Mouse (Mus musculus) intestine, embryonic 16.5 days (tissue): Measurements from ENCODE around the gene Unc5c. TPM values are rescaled to one million over a fixed set of nuclear protein-coding genes. Genes with fewer than 3 reads are reported as not detected.

Experiments used
- ATAC-seq: fragments of 200-750 bp; cut with Nextera tagmentation; 2 replicates; pipeline ENCODE4 v1.8.0; 2017; ENCODE audit warnings: moderate TSS enrichment, moderate library complexity
- H3K27ac ChIP-seq: fragments of 300-500 bp; sonication (generic); 2 replicates; pipeline ENCODE4 v1.5.1; 2014; ENCODE audit warnings: mild to moderate bottlenecking, low read length
- H3K27me3 ChIP-seq: fragments of 300-500 bp; sonication (generic); replicated peaks from 2 replicates; pipeline ENCODE4 v1.6.1; 2014; ENCODE audit warnings: low read length, control low read depth, mixed read lengths; ENCODE audit not compliant: control insufficient read depth, insufficient read depth
- H3K36me3 ChIP-seq: fragments of 300-500 bp; sonication (generic); 2 replicates; pipeline ENCODE4 v1.6.1; 2014; ENCODE audit warnings: low read length, control low read depth; ENCODE audit not compliant: control insufficient read depth, insufficient read depth
- H3K4me1 ChIP-seq: fragments of 300-500 bp; sonication (generic); 2 replicates; pipeline ENCODE4 v1.6.1; 2014; ENCODE audit warnings: low read length, control low read depth, mixed read lengths; ENCODE audit not compliant: control insufficient read depth, insufficient read depth
- H3K4me2 ChIP-seq: fragments of 300-500 bp; sonication (generic); 2 replicates; pipeline ENCODE4 v1.6.1; 2014; ENCODE audit warnings: low read depth, low read length, control low read depth
- H3K4me3 ChIP-seq: fragments of 300-500 bp; sonication (generic); 2 replicates; pipeline ENCODE4 v1.5.1; 2014; ENCODE audit warnings: mild to moderate bottlenecking, low read length
- H3K9ac ChIP-seq: fragments of 300-500 bp; sonication (generic); 2 replicates; pipeline ENCODE4 v1.6.1; 2014; ENCODE audit warnings: low read depth, low read length
- H3K9me3 ChIP-seq: fragments of 300-500 bp; sonication (generic); 2 replicates; pipeline ENCODE4 v1.6.1; 2016; ENCODE audit warnings: low read length, control low read depth; ENCODE audit not compliant: control insufficient read depth
- WGBS: fragments of 180-500 bp; shearing (Covaris S2); extraction: QIAGEN DNeasy Blood & Tissue Kit; methylation state at CpG from one replicate; pipeline ENCODE4 v1.1.7; 2014; 5-methylcytosine and 5-hydroxymethylcytosine counted together
- polyA plus RNA-seq: library from polyadenylated mRNA; unstranded; fragments of >200 nt; fragmentation: Nextera tagmentation; extraction: Ambion mirVana; gene quantifications from 2 replicates; pipeline ENCODE4 v1.2.1, GENCODE M21; 2015

Unc5c gene
- polyA plus RNA-seq, 1 experiment from 2014 or later: 5.0 TPM

- Histone ChIP-seq H3K36me3 (no peaks in the 10 kb centered on the region), H3K4me1 (no peaks in the 10 kb centered on the region), H3K27ac (no peak overlapping the region), H3K4me2 (no peak overlapping the region), H3K9me3 (no peaks in the 10 kb centered on the region), H3K9ac (no peak overlapping the region), H3K27me3 (no peaks in the 10 kb centered on the region), H3K4me3 (no peak overlapping the region)
- WGBS: 94% methylated on average over 1 of the region's 1 CpGs
- no peak for ATAC-seq
These were observed 118.2 kb downstream of the Unc5c start for GRCm38 (mm10) chr3:141583180-141583579.

GRCm38 (mm10) chr3:141589392-141590012 is 124.5 kb downstream of the Unc5c start:
- no peak for ATAC-seq
- no peak overlapping the region for H3K4me2 ChIP-seq
- 83% methylated on average over 4 of the region's 4 CpGs for WGBS
- no peak overlapping the region for H3K27ac ChIP-seq
- no peaks in the 10 kb centered on the region for H3K9me3 ChIP-seq
- no peaks in the 10 kb centered on the region for H3K36me3 ChIP-seq
- no peaks in the 10 kb centered on the region for H3K27me3 ChIP-seq
- no peak overlapping the region for H3K4me3 ChIP-seq
- H3K9ac ChIP-seq: no peak overlapping the region
- no peaks in the 10 kb centered on the region for H3K4me1 ChIP-seq

- no peaks in the 10 kb centered on the region for H3K27me3 ChIP-seq
- WGBS: 88% methylated on average over 5 of the region's 5 CpGs
- H3K4me3 ChIP-seq: no peak overlapping the region
- no peaks in the 10 kb centered on the region for H3K4me1 ChIP-seq
- H3K9ac ChIP-seq: no peak overlapping the region
- H3K4me2 ChIP-seq: no peak overlapping the region
- no peaks in the 10 kb centered on the region for H3K9me3 ChIP-seq
- no peak for ATAC-seq
- H3K36me3 ChIP-seq: no peaks in the 10 kb centered on the region
- no peak overlapping the region for H3K27ac ChIP-seq
These were observed 128.2 kb downstream of the Unc5c start for GRCm38 (mm10) chr3:141593249-141593648.

GRCm38 (mm10) chr3:141594120-141594519 is 129.1 kb downstream of the Unc5c start:
- H3K27ac ChIP-seq: no peak overlapping the region
- ATAC-seq: no peak
- H3K36me3 ChIP-seq: no peaks in the 10 kb centered on the region
- H3K9ac ChIP-seq: no peak overlapping the region
- no peaks in the 10 kb centered on the region for H3K4me1 ChIP-seq
- WGBS: 87% methylated on average over 5 of the region's 5 CpGs
- H3K4me3 ChIP-seq: no peak overlapping the region
- no peaks in the 10 kb centered on the region for H3K27me3 ChIP-seq
- no peaks in the 10 kb centered on the region for H3K9me3 ChIP-seq
- H3K4me2 ChIP-seq: no peak overlapping the region

- no peak overlapping the region for H3K4me2 ChIP-seq
- H3K9ac ChIP-seq: no peak overlapping the region
- no peaks in the 10 kb centered on the region for H3K36me3 ChIP-seq
- no peaks in the 10 kb centered on the region for H3K4me1 ChIP-seq
- no peaks in the 10 kb centered on the region for H3K27me3 ChIP-seq
- 39% methylated on average over 3 of the region's 3 CpGs for WGBS
- ATAC-seq: no peak
- H3K9me3 ChIP-seq: no peaks in the 10 kb centered on the region
- no peak overlapping the region for H3K4me3 ChIP-seq
- H3K27ac ChIP-seq: no peak overlapping the region
These were observed 130.1 kb downstream of the Unc5c start for GRCm38 (mm10) chr3:141595073-141595472.

- no peaks in the 10 kb centered on the region for H3K4me1 ChIP-seq
- no peaks in the 10 kb centered on the region for H3K36me3 ChIP-seq
- no peak overlapping the region for H3K9ac ChIP-seq
- no peak overlapping the region for H3K4me2 ChIP-seq
- H3K9me3 ChIP-seq: no peaks in the 10 kb centered on the region
- H3K27ac ChIP-seq: no peak overlapping the region
- no peaks in the 10 kb centered on the region for H3K27me3 ChIP-seq
- 50% methylated on average over 3 of the region's 3 CpGs for WGBS
- H3K4me3 ChIP-seq: no peak overlapping the region
- ATAC-seq: no peak
These were observed 131.4 kb downstream of the Unc5c start for GRCm38 (mm10) chr3:141596461-141596860.

- Histone ChIP-seq H3K9me3 (no peaks in the 10 kb centered on the region), H3K4me3 (no peak overlapping the region), H3K4me1 (no peaks in the 10 kb centered on the region), H3K27me3 (no peaks in the 10 kb centered on the region), H3K27ac (no peak overlapping the region), H3K4me2 (no peak overlapping the region), H3K36me3 (no peaks in the 10 kb centered on the region), H3K9ac (no peak overlapping the region)
- WGBS: 77% methylated on average over 1 of the region's 1 CpGs
- no peak for ATAC-seq
These were observed 131.9 kb downstream of the Unc5c start for GRCm38 (mm10) chr3:141596881-141597280.

GRCm38 (mm10) chr3:141597974-141598373 is 133.0 kb downstream of the Unc5c start:
- 64% methylated on average over 2 of the region's 2 CpGs for WGBS
- ATAC-seq: no peak

GRCm38 (mm10) chr3:141598936-141599335 is 133.9 kb downstream of the Unc5c start:
- no peak overlapping the region for H3K27ac ChIP-seq
- H3K27me3 ChIP-seq: no peaks in the 10 kb centered on the region
- H3K4me2 ChIP-seq: no peak overlapping the region
- no peaks in the 10 kb centered on the region for H3K36me3 ChIP-seq
- no peak overlapping the region for H3K4me3 ChIP-seq
- H3K9ac ChIP-seq: no peak overlapping the region
- no peaks in the 10 kb centered on the region for H3K4me1 ChIP-seq
- ATAC-seq: no peak
- H3K9me3 ChIP-seq: no peaks in the 10 kb centered on the region
- 82% methylated on average over 2 of the region's 2 CpGs for WGBS

More at GRCm38 (mm10) chr3:141597974-141598373, 133.0 kb downstream of the Unc5c start:
- H3K36me3 ChIP-seq: no peaks in the 10 kb centered on the region
- no peak overlapping the region for H3K4me3 ChIP-seq
- no peaks in the 10 kb centered on the region for H3K27me3 ChIP-seq
- H3K9ac ChIP-seq: no peak overlapping the region
- no peaks in the 10 kb centered on the region for H3K4me1 ChIP-seq
- no peak overlapping the region for H3K4me2 ChIP-seq
- H3K27ac ChIP-seq: no peak overlapping the region
- no peaks in the 10 kb centered on the region for H3K9me3 ChIP-seq

- Histone ChIP-seq H3K4me1 (no peaks in the 10 kb centered on the region), H3K9me3 (no peaks in the 10 kb centered on the region), H3K27ac (no peak overlapping the region), H3K36me3 (no peaks in the 10 kb centered on the region), H3K4me2 (no peak overlapping the region), H3K9ac (no peak overlapping the region), H3K27me3 (no peaks in the 10 kb centered on the region), H3K4me3 (no peak overlapping the region)
- no peak for ATAC-seq
- 33% methylated on average over 6 of the region's 6 CpGs for WGBS
These were observed 136.1 kb downstream of the Unc5c start for GRCm38 (mm10) chr3:141601072-141601549.
